Mouse (Mus musculus) limb, embryonic 13.5 days (tissue): ENCODE data around the gene Panx3. TPM values are rescaled to one million over a fixed set of nuclear protein-coding genes. Genes with fewer than 3 reads are reported as not detected.
A peak's percentile ranks its signal among the peaks of the same experiment; 100 is the strongest.

Source experiments
- ATAC-seq: fragments of 200-750 bp; cut with Nextera tagmentation; 2 replicates; pipeline ENCODE4 v1.8.0; 2017; ENCODE audit warnings: low read depth, moderate number of reproducible peaks, moderate TSS enrichment; ENCODE audit not compliant: low FRiP score
- H3K27ac ChIP-seq: fragments of 300-500 bp; sonication (generic); 2 replicates; pipeline ENCODE4 v1.5.1; 2015; ENCODE audit warnings: inconsistent platforms, mild to moderate bottlenecking, moderate library complexity
- H3K27me3 ChIP-seq: fragments of 300-500 bp; sonication (generic); 2 replicates; pipeline ENCODE4 v1.6.1; 2015; ENCODE audit warnings: mild to moderate bottlenecking, inconsistent platforms
- H3K36me3 ChIP-seq: fragments of 300-500 bp; sonication (generic); 2 replicates; pipeline ENCODE4 v1.6.1; 2015; ENCODE audit warnings: inconsistent platforms, mild to moderate bottlenecking, moderate library complexity
- H3K4me1 ChIP-seq: fragments of 300-500 bp; sonication (generic); 2 replicates; pipeline ENCODE4 v1.6.1; 2015; ENCODE audit warnings: inconsistent platforms
- H3K4me2 ChIP-seq: fragments of 300-500 bp; sonication (generic); replicated peaks from 2 replicates; pipeline ENCODE4 v1.6.1; 2015; ENCODE audit warnings: inconsistent platforms, mild to moderate bottlenecking, moderate library complexity
- H3K4me3 ChIP-seq: fragments of 300-500 bp; sonication (generic); 2 replicates; pipeline ENCODE4 v1.5.1; 2015; ENCODE audit warnings: moderate library complexity, mild to moderate bottlenecking, inconsistent platforms
- H3K9ac ChIP-seq: fragments of 300-500 bp; sonication (generic); 2 replicates; pipeline ENCODE4 v1.6.1; 2015; ENCODE audit warnings: mild to moderate bottlenecking, inconsistent platforms
- H3K9me3 ChIP-seq: fragments of 300-500 bp; sonication (generic); 2 replicates; pipeline ENCODE4 v1.6.1; 2016; ENCODE audit warnings: inconsistent platforms
- WGBS: fragments of 180-500 bp; shearing (Covaris S2); methylation state at CpG from one replicate; pipeline ENCODE4 v1.1.7; 2015; 5-methylcytosine and 5-hydroxymethylcytosine counted together
- polyA plus RNA-seq: library from polyadenylated mRNA; unstranded; fragments of >200 nt; fragmentation: Nextera tagmentation; extraction: Ambion mirVana; gene quantifications from 2 replicates; pipeline ENCODE4 v1.2.1, GENCODE M21; 2015

The Panx3 gene
- polyA plus RNA-seq = 9.0 and 17.4 TPM in 2 replicates

DNA sequence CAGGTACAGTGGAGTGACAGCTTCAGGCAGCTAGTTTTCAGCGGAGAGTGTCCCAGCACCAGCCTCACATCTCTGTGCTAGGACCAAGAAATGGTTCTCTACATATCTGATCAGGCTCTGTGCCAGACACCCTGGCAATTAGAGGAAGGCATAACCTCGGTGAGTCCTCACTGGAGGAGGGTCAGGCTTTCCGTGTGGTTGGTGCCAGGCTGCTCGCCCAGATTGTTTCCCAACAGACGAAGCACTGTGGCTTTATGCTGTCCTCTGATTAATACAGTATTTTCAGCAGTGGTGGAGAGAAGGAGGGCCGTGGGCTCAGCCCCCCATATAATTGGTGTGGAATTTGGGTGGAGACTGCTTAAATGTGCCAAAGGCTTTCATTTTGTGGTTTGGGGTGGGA, at the start of gene Panx3:
Gene Panx3 (minus strand): TSS at position 121 of the 400 bp plus-strand sequence.
- peak within 1 kb of the TSS; percentile 4; the same call in 1 of the 2 replicates for H3K4me2 ChIP-seq
- 60% methylated on average over 6 of the region's 6 CpGs for WGBS

DNA sequence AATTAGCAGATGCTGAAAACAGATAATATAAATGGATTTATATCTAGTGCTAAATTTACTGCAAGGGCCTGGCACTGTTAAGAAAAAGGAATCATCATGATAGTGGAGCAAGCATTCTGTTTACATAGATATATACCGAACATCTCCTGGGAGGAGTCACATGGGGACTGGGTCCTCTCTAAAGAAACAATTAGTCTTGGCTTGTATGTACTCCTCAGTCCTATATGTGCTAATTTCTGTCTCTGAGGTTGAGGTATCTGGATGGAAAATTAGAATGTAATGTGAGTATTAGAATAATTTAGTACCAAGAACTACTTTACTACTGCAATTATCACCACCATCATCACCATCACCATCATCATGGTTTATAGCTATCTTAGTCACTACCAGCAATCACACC, 47.1 kb upstream of the Panx3 start, which contains the start of gene Olfr160:
Gene Olfr160 (minus strand): TSS at position 101 of the 400 bp plus-strand sequence.
- Histone ChIP-seq H3K36me3 (no peaks in the 10 kb centered on the region), H3K9me3 (no peaks in the 10 kb centered on the region), H3K27ac (no peak within 1 kb of the TSS), H3K9ac (no peak within 1 kb of the TSS), H3K4me2 (no peak within 1 kb of the TSS), H3K27me3 (no peaks in the 10 kb centered on the region), H3K4me3 (no peak within 1 kb of the TSS), H3K4me1 (no peaks in the 10 kb centered on the region)
- no peak for ATAC-seq
- whole genome bisulfite sequencing = 85% methylated on average over 1 of the region's 1 CpGs

More for the DNA sequence above, at the start of gene Panx3:
- Histone ChIP-seq H3K4me3 (no peak within 1 kb of the TSS), H3K4me1 (0 out of 2 replicates have a peak, but pooled peaks cover 3% of the 10 kb centered on the region), H3K27ac (no peak within 1 kb of the TSS), H3K9me3 (no peaks in the 10 kb centered on the region), H3K27me3 (no peaks in the 10 kb centered on the region), H3K9ac (no peak within 1 kb of the TSS), H3K36me3 (no peaks in the 10 kb centered on the region)
- ATAC-seq = peak; percentile 61; the same call in 1 of the 2 replicates

DNA sequence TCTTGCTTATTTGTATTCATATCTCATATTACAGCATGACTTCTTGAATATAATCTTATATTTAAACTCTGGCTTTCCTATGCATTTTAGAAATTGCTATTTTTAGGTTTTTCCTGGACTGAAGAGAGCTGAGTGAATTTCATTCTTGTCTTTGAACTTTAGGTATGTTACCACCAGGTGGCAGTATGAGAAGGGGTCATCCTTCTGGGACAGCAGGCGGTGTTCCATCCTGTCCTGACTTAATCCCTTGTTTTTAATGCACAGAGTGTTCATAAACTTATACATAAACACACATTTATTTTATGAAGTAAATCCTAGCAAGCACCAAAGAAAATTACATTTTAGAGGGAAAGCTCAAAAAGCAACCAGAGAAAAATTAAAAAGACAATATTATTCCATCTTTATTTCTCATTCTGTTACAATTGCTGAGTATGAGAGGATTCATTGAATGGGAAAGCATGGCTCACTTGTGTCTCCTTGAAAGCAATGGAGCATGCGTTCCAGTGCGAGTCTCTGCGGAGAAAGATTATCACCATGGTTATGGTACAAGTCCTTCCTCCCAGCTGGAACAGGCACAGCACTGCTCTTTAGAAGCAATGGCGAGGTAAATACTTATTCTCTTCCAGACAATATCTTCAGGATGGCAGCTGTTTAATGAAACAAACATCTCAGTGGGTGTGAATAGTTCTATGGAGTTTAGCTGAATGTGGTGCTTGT, 21.1 kb upstream of the Panx3 start:
- H3K9me3 ChIP-seq = no peaks in the 10 kb centered on the region
- no peak overlapping the region for H3K4me2 ChIP-seq
- no peak overlapping the region for H3K4me3 ChIP-seq
- H3K27ac ChIP-seq = no peak overlapping the region
- H3K4me1 ChIP-seq = no peaks in the 10 kb centered on the region
- no peaks in the 10 kb centered on the region for H3K27me3 ChIP-seq
- ATAC-seq = no peak
- H3K36me3 ChIP-seq = no peaks in the 10 kb centered on the region
- H3K9ac ChIP-seq = no peak overlapping the region
- WGBS = 61% methylated on average over 5 of the region's 5 CpGs

DNA sequence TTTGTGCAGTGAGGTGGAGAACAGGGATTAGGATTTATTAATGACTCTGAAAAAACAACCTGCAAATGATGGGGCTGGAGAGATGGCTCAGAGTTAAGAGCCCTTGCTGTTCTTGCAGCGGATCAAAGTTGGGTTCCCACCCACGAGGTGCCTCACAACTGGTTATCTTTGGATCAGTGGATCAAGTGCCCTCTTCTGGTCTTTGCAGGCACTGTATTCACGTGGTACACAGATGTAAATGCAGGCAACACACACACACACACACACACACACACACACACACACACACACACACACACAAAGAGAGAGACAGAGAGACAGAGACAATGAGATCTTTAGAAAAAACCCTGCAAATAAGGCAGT, 18.9 kb upstream of the Panx3 start:
- no peak overlapping the region for H3K4me3 ChIP-seq
- H3K36me3 ChIP-seq = no peaks in the 10 kb centered on the region
- no peak overlapping the region for H3K4me2 ChIP-seq
- no peak overlapping the region for H3K27ac ChIP-seq
- H3K4me1 ChIP-seq = no peaks in the 10 kb centered on the region
- H3K27me3 ChIP-seq = no peaks in the 10 kb centered on the region
- H3K9me3 ChIP-seq = no peaks in the 10 kb centered on the region
- H3K9ac ChIP-seq = no peak overlapping the region
- no peak for ATAC-seq
- WGBS = 45% methylated on average over 3 of the region's 3 CpGs

DNA sequence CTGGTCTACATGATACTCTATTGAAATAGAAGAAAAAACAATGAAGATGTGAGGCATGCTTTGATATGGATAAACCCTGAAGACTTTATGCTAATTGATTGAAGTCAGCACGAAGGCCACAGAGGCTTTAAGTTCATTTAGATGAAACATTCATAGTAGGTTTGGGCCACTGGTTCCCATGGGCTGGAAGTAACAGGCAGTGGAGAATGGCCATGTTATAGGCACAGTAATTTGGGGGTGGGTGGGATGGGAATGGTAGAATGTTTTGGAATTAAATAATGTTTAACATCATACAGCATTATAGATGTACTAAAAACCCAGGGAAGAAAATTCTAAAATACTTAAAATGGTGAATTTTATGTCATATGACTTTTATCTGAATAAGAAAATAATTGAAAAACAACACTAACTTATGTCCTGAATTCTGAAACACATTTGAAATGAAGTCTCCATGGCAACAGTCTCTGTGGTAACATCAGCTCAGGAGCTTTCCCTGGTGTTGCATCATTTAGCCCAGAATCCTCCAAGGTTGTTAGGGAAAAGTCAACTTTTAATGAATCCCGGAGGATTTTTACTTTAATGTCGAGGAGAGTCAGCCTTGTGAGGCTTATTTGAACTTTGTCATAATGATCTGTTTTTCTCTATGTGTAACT, 18.4 kb upstream of the Panx3 start:
- no peak for ATAC-seq
- Histone ChIP-seq H3K4me3 (no peak overlapping the region), H3K4me2 (no peak overlapping the region), H3K9ac (no peak overlapping the region), H3K27me3 (no peaks in the 10 kb centered on the region), H3K4me1 (no peaks in the 10 kb centered on the region), H3K27ac (no peak overlapping the region), H3K36me3 (no peaks in the 10 kb centered on the region), H3K9me3 (no peaks in the 10 kb centered on the region)
- WGBS = 75% methylated on average over 3 of the region's 3 CpGs

DNA sequence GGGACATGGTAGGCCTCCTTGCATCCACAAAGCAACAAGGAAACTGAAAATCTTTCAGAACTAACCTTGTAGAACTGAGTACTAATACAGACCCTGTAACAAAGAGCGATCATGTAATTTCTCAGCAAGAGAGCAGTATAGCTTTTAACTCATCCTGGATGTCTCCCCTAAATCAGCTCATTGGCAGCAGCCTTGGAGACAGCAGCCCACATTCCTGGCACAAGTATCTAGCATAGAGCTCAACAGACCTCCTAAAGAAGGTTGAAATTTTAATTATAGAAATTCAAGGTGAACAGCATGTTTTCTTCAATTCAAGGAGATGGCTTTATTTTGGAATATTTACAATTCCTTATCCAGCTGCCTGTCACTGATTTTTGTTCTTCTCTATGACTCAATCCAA, 12.1 kb upstream of the Panx3 start:
- no peaks in the 10 kb centered on the region for H3K4me1 ChIP-seq
- H3K9ac ChIP-seq = no peak overlapping the region
- 96% methylated on average over 1 of the region's 1 CpGs for WGBS
- no peaks in the 10 kb centered on the region for H3K36me3 ChIP-seq
- no peaks in the 10 kb centered on the region for H3K27me3 ChIP-seq
- no peak overlapping the region for H3K4me2 ChIP-seq
- no peak for ATAC-seq
- H3K4me3 ChIP-seq = no peak overlapping the region
- H3K9me3 ChIP-seq = no peaks in the 10 kb centered on the region
- H3K27ac ChIP-seq = no peak overlapping the region

DNA sequence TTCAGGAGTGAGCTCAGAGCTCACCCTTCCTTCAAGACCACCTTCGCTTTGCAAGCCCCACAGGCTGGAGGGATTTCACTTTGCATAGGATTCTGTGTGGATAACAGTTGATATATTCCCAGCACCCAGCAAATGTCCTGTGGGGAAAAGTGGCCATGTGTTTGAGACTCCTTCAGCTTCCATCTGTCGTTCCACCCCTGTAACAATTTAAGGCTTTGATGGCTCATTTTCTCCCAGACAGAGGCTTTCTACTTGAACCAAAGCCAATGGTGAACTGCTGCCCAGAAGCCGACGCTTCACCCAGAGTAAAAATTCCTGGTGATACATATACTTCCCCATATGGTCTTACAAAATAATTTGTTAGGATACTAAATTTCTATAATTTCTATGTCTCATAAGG, 6.3 kb upstream of the Panx3 start:
- no peak for ATAC-seq
- no peaks in the 10 kb centered on the region for H3K4me1 ChIP-seq
- no peak overlapping the region for H3K4me2 ChIP-seq
- H3K4me3 ChIP-seq = no peak overlapping the region
- no peak overlapping the region for H3K27ac ChIP-seq
- 81% methylated on average over 4 of the region's 4 CpGs for WGBS
- no peaks in the 10 kb centered on the region for H3K36me3 ChIP-seq
- no peak overlapping the region for H3K9ac ChIP-seq
- H3K27me3 ChIP-seq = no peaks in the 10 kb centered on the region
- H3K9me3 ChIP-seq = no peaks in the 10 kb centered on the region

DNA sequence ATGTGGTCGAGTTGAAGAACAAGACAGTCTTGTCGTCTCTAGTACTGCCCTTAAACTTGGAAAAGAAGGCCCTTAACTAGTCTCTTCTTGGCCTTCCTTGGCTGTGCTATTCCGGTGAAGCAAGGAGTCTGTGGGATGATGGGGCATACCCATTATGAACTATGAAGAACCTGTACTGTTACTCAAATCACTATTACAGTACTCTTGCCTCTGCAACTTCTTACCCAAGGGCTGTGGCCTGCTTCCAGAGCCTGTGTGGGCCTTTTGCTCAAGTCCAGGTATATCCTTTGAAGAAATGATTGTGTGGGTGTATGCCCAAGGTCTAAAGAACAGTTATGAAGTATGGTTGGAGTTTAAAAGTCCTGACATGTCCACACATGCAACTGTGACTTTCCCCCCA, 1.2 kb upstream of the Panx3 start:
- no peak for ATAC-seq
- WGBS = 81% methylated on average over 3 of the region's 3 CpGs
- H3K27ac ChIP-seq = no peak overlapping the region
- H3K36me3 ChIP-seq = no peaks in the 10 kb centered on the region
- H3K9ac ChIP-seq = no peak overlapping the region
- 0 out of 2 replicates have a peak, but pooled peaks cover 3% of the 10 kb centered on the region for H3K4me1 ChIP-seq
- H3K4me3 ChIP-seq = no peak overlapping the region
- H3K4me2 ChIP-seq = no peak overlapping the region
- H3K27me3 ChIP-seq = no peaks in the 10 kb centered on the region
- H3K9me3 ChIP-seq = no peaks in the 10 kb centered on the region

DNA sequence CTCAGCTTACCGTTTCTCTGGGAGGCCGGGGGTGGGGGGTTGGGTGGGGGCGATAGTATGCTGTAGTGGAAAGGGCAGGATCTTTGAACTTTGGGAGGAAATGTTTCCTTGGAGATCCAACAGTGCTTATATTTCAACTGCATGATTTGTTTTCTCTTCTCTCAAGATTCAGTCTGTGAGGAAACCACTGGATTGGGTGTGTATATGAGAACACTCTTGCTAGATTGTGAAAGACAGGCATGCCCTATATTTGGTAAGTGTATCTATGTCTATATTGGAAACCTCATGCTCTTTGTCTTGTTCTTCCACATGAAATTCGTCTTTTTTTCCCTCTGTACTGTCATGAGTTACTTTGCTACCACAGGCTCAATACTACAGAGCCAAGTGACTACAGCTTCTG, 643 bp upstream of the Panx3 start:
- H3K4me1 ChIP-seq = 0 out of 2 replicates have a peak, but pooled peaks cover 3% of the 10 kb centered on the region
- no peak overlapping the region for H3K9ac ChIP-seq
- no peak overlapping the region for H3K4me2 ChIP-seq
- no peak for ATAC-seq
- no peaks in the 10 kb centered on the region for H3K9me3 ChIP-seq
- 69% methylated on average over 4 of the region's 4 CpGs for WGBS
- no peaks in the 10 kb centered on the region for H3K27me3 ChIP-seq
- H3K27ac ChIP-seq = no peak overlapping the region
- no peak overlapping the region for H3K4me3 ChIP-seq
- no peaks in the 10 kb centered on the region for H3K36me3 ChIP-seq

DNA sequence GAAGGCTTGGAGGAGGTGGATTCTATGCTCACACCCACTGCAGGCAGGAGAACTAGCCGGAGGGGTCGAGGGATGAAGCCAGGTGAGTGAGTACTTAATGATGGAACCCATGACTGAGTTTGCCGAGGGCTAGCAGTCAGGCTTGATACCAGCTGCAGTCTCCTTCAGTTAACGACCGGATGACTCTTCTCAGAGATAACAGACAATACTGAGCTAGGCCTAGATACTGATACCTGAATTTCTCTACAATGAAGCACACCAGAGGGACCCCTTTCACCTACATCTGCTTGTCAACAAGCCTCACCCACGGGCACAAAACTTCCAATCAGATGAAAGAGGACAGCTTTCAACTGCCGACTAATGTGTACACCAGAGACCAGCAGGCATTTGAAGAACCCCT, 3.0 kb downstream of the Panx3 start:
- H3K4me2 ChIP-seq = no peak overlapping the region
- H3K27ac ChIP-seq = no peak overlapping the region
- no peaks in the 10 kb centered on the region for H3K27me3 ChIP-seq
- H3K9ac ChIP-seq = no peak overlapping the region
- WGBS = 68% methylated on average over 7 of the region's 7 CpGs
- no peak overlapping the region for H3K4me3 ChIP-seq
- ATAC-seq = no peak
- 0 out of 2 replicates have a peak, but pooled peaks cover 3% of the 10 kb centered on the region for H3K4me1 ChIP-seq
- H3K9me3 ChIP-seq = no peaks in the 10 kb centered on the region
- no peaks in the 10 kb centered on the region for H3K36me3 ChIP-seq

DNA sequence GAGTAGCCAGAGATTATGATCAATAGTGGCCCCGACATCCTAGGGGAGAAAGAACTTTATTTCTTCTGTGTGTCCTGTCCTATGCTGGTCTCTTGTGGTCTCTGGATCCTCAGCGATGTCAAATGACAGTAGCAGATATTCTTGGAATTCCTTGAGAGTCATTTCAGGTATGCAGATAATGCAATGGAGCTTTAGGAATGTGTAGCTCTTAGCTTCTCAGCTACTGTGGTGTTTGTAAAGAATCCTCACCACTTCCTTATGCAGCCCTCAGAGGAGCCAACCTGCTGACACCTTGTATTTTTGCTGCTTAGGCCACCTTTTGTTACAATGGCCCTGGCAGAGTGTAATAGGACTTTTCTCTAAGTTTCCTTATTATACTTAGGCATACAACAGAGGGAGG, 4.4 kb downstream of the Panx3 start:
- WGBS = 75% methylated on average over 2 of the region's 2 CpGs
- no peaks in the 10 kb centered on the region for H3K27me3 ChIP-seq
- no peak overlapping the region for H3K27ac ChIP-seq
- no peak for ATAC-seq
- H3K9me3 ChIP-seq = no peaks in the 10 kb centered on the region
- no peak overlapping the region for H3K9ac ChIP-seq
- no peaks in the 10 kb centered on the region for H3K36me3 ChIP-seq
- H3K4me2 ChIP-seq = no peak overlapping the region
- H3K4me3 ChIP-seq = no peak overlapping the region
- H3K4me1 ChIP-seq = 0 out of 2 replicates have a peak, but pooled peaks cover 3% of the 10 kb centered on the region

DNA sequence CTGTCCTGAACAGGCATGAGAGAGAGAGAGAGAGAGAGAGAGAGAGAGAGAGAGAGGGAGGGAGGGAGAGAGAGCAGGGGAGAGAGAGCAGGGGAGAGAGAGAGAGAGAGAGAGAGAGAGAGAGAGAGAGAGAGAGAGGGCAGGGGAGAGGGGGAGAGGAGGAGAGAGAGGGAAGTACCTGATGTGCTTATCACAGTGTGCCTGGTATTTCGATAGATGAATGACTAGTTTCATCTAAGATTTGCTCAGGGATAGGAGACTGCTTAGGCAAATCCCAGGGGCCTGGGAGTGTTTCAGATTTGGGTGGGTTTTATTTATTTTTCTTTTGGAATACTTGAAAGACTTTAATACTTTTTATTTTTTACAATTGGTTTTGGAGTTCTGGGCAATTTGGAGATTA, 5.8 kb downstream of the Panx3 start:
- Histone ChIP-seq H3K4me1 (no peaks in the 10 kb centered on the region), H3K27me3 (no peaks in the 10 kb centered on the region), H3K4me2 (no peak overlapping the region), H3K4me3 (no peak overlapping the region), H3K9me3 (no peaks in the 10 kb centered on the region), H3K9ac (no peak overlapping the region), H3K36me3 (no peaks in the 10 kb centered on the region), H3K27ac (no peak overlapping the region)
- no peak for ATAC-seq
- 82% methylated on average over 1 of the region's 1 CpGs for WGBS
